Mouse (Mus musculus) kidney, adult 9 months (tissue): ENCODE measurements around the gene Gm2075.
"Not testable (repeated sequence)": the region's sequence is repeated elsewhere in the genome, so short reads cannot be mapped to it uniquely, and the experiment has no call there.

Experiments used
- DNase-seq: peaks from one replicate; pipeline ENCODE4 v3.0.0; 2022

The Gm2075 gene

DNA sequence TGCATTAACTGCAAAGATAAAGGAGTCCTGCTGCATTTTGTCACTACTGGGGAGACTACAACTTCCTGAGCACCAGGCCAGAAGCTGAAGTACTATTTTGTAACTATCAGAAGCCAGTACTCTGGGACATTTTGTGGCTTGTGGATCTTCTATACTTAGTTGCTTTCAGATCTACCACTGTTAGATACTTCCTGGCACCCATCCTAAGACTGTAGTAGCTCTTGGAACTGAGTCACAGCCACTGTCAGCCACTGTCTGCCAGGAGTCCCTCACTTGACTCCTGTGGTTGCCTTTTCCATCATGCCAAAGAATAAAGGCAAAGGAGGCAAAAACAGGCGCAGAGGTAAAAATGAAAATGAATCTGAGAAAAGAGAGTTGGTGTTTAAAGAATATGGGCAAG, at the start of gene Gm2075:
TSS of gene Gm2075 (plus strand) at position 301 of the 400 bp plus-strand sequence.
- not testable (repeated sequence) for DNase-seq

DNA sequence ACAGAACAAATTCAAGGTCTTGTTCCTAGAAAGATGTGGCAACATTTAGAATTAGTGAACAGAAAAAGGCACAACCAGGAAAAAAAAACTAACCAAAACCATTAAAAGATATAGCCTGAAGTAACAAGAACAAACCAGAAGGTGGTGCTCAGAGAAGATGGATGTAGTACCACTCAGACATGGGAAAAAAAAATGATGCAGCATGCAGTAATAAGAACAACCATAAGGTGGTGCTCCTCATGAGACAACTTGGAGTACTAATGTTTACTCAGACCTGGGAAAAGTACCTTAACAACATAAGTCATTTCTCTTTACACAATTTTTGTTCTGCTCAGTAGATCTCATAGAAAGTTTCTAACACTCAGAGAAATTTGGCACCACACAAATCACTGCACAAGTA, 27.6 kb upstream of the Gm2075 start:
- peak; percentile 56 for DNase-seq

DNA sequence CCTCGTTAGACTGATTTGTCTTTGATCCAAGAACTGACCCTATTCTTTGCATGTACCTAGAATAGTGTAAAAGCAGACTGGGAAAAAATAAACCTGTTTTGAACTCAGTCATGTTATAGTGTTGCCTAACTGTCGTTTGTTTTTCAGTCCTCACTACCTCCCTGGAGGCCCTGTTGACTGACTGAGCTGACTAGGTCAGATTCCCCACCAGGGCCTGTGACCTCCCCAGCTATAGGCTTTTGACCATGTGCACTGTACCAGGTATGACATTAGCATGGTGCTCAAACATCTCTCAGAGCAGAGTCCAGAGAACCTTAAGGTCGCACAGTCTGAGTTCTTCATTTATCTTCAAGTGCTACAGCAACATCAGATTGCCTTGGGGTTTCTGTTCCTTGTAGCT, 7.5 kb upstream of the Gm2075 start:
- DNase-seq = not testable (repeated sequence)

DNA sequence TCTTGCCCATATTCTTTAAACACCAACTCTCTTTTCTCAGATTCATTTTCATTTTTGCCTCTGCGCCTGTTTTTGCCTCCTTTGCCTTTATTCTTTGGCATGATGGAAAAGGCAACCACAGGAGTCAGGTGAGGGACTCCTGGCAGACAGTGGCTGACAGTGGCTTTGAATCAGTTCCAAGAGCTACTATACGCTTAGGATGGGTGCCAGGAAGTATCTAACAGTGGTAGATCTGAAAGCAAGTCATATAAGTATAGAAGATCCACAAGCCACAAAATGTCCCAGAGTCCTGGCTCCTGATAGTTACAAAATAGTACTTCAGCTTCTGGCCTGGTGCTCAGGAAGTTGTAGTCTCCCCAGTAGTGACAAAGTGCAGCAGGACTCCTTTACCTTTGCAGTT, 7.0 kb downstream of the Gm2075 start, which contains the start of gene Gm6803:
TSS of gene Gm6803 (minus strand) at position 101 of the 400 bp plus-strand sequence.
- DNase-seq = not testable (repeated sequence)

DNA sequence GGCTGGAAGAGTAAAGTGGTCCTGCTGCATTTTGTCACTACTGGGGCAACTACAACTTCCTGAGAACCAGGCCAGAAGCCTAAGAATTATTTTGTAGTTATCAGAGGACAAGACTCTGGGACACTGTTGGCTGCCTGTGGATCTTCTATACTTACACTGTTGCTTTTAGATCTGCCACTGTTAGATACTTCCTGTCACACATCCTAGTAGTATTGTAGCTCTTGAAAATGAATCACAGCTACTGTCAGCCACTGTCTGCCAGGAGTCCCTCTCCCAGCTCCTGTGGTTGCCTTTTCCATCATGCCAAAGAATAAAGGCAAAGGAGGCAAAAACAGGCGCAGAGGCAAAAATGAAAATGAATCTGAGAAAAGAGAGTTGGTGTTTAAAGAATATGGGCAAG, 15.1 kb downstream of the Gm2075 start, which contains the start of gene Gm2056:
TSS of gene Gm2056 (plus strand) at position 301 of the 400 bp plus-strand sequence.
- DNase-seq = not testable (repeated sequence)

DNA sequence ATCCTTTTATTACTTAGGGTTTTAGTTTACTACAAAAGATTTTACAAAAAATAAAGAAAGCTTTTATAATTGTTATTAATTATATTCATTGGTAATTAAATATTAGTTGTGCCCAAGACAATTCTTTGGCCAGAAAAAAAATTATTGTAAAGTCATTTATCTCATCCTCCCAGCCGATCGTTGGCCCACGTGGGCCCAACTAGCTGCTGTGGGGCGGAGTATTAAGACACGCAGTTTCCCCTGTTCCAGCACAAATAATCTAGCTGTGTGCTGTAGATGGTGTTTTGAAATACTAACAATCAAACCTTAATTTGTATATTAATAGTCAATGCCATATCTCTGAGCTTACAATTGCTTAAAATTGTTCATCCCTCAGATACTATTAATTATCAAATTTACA, 20.6 kb downstream of the Gm2075 start:
- DNase-seq = not testable (repeated sequence)

DNA sequence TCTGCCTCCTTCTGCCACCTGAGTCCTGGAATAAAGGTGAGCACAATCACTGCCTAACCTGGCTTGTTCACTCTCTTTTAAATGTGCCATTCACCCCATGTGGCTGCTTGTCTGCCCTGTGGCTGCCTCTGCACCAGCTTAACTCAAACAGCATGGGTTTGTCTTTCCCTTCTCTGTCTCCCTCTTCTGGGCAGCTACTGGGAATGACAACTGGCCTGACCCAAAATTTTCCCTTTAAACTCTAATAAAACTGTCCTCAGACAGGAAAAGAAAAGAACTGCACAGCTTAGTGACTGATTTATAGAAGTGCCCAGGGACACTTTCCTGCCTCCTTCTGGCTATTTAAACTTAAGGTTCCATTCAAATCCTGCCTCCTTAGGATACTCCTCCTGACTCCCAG, 27.4 kb downstream of the Gm2075 start:
- peak; percentile 4 for DNase-seq

DNA sequence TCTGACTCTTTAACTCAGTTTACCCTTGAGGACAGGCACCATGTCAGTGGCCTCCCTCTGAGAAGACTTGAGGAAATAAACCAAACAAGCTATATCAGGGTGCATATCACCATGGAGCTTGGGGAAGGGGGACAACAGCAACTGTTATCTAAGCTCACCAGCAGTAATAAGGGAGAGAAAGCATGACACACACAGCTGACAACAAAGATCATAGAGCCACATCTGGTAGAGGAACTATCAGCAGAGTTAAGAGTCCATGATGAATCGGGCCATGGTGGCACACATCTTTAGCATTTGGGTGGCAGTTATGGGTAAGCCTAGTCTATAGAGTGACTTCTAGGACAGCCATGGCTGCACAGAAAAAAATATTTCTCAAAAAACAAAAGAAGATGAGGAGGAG, 28.1 kb downstream of the Gm2075 start:
- not testable (repeated sequence) for DNase-seq

DNA sequence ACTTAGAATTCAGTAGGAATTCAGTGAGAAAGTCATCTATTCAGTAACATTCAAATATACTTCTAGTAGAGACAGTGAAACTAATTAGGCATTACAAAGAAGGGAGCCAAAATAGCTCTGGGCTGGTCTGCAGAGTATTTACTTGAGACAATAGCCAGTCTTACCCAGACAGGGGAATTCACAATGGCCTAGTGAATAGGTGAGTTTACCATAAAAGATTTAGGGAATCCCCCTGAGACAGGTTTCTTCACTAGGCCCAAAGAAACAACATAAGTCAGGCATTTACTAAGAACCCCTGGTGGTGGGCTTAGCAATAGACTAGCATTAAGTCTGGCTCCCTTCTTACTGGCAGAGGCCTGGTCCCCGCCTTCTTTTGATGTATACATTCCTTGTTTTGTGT, 33.6 kb downstream of the Gm2075 start:
- DNase-seq = not testable (repeated sequence)
